ENCODE assay signal across 16 mouse cellular contexts in genomic region chr6:32837939-32838301, GRCm38 (mm10).
DNase-seq lines count a peak whose midpoint lies in the region; ATAC-seq lines count a peak whose summit lies in the region.
"Had no signal": no experiment of that assay in that cellular context is flagged by ENCODE, and none has a peak within 500 bp of the region (broad histone marks: within the 10 kb centered on the region; RNA-seq: fewer than 3 reads in every experiment).

No protein-coding gene starts in this region.

- DNase-seq in hindbrain, embryonic 10.5 days (ENCODE audit: low spot score) = no peak
- DNase-seq in right cerebral cortex, postnatal 4 days = peak; percentile 21
- DNase-seq in right cerebral cortex, adult 18-20 months = no peak
- no peak for DNase-seq in retina, embryonic 14.5 days (ENCODE audit: low spot score)
- no peak for DNase-seq in kidney, adult 11 months
- DNase-seq: adrenal gland, postnatal 25 days; cerebellum, postnatal 14 days; kidney, adult 8-10 months; kidney, postnatal 4 days; liver, embryonic 13.5 days had no signal

- no peak overlapping the region for H3K4me2 ChIP-seq in hindbrain, embryonic 13.5 days
- no peak overlapping the region for H3K4me2 ChIP-seq in hindbrain, embryonic 15.5 days
- H3K4me2 ChIP-seq: heart, embryonic 15.5 days; liver, embryonic 13.5 days had no signal

- H3K9me3 ChIP-seq in hindbrain, embryonic 13.5 days = no peaks in the 10 kb centered on the region
- H3K9me3 ChIP-seq in hindbrain, embryonic 10.5 days = peaks cover 6% of the 10 kb centered on the region
- H3K9me3 ChIP-seq in hindbrain, embryonic 15.5 days = no peaks in the 10 kb centered on the region
- H3K9me3 ChIP-seq: liver, embryonic 13.5 days; megakaryocyte, embryonic 14.5 days had no signal

- H3K9ac ChIP-seq in hindbrain, embryonic 13.5 days = no peak overlapping the region
- no peak overlapping the region for H3K9ac ChIP-seq in hindbrain, embryonic 15.5 days
- H3K9ac ChIP-seq: heart, embryonic 15.5 days; liver, embryonic 13.5 days had no signal

- H3K27me3 ChIP-seq in hindbrain, embryonic 13.5 days = no peaks in the 10 kb centered on the region
- no peaks in the 10 kb centered on the region for H3K27me3 ChIP-seq in hindbrain, embryonic 10.5 days (ENCODE audit: insufficient read depth, poor library complexity, severe bottlenecking)
- H3K27me3 ChIP-seq in hindbrain, embryonic 15.5 days = no peaks in the 10 kb centered on the region
- H3K27me3 ChIP-seq: heart, embryonic 15.5 days; liver, embryonic 13.5 days; megakaryocyte, embryonic 14.5 days had no signal

- H3K4me1 ChIP-seq in hindbrain, embryonic 13.5 days (replicated peaks) = peaks cover 13% of the 10 kb centered on the region
- H3K4me1 ChIP-seq in hindbrain, embryonic 10.5 days (replicated peaks) = peaks cover 7% of the 10 kb centered on the region
- H3K4me1 ChIP-seq in hindbrain, embryonic 15.5 days (replicated peaks) = peaks cover 15% of the 10 kb centered on the region
- H3K4me1 ChIP-seq: embryonic facial prominence, embryonic 10.5 days; liver, embryonic 13.5 days had no signal

- H3K4me3 ChIP-seq in hindbrain, embryonic 13.5 days = no peak overlapping the region
- H3K4me3 ChIP-seq in hindbrain, embryonic 10.5 days = no peak overlapping the region
- no peak overlapping the region for H3K4me3 ChIP-seq in hindbrain, embryonic 15.5 days
- H3K4me3 ChIP-seq: embryonic facial prominence, embryonic 10.5 days; erythroblast, embryonic 14.5 days; heart, embryonic 15.5 days; liver, embryonic 13.5 days; megakaryocyte, embryonic 14.5 days had no signal

- ATAC-seq in hindbrain, embryonic 13.5 days (ENCODE audit: low FRiP score) = no peak
- ATAC-seq in hindbrain, embryonic 15.5 days (ENCODE audit: low FRiP score, low read depth) = no peak

- H3K36me3 ChIP-seq in hindbrain, embryonic 13.5 days = peaks cover 6% of the 10 kb centered on the region; the same call in 1 of the 2 replicates
- peaks cover 13% of the 10 kb centered on the region for H3K36me3 ChIP-seq in hindbrain, embryonic 10.5 days
- no peaks in the 10 kb centered on the region for H3K36me3 ChIP-seq in hindbrain, embryonic 15.5 days

- H3K27ac ChIP-seq in hindbrain, embryonic 13.5 days = peak overlapping the region; percentile 50
- no peak overlapping the region for H3K27ac ChIP-seq in hindbrain, embryonic 10.5 days
- H3K27ac ChIP-seq in hindbrain, embryonic 15.5 days (replicated peaks) = peak overlapping the region; percentile 52
- H3K27ac ChIP-seq: embryonic facial prominence, embryonic 10.5 days; heart, embryonic 15.5 days; liver, embryonic 13.5 days had no signal

- WGBS in hindbrain, embryonic 13.5 days = 57% methylated on average over 2 of the region's 2 CpGs
- 92% methylated on average over 2 of the region's 2 CpGs for WGBS in hindbrain, embryonic 10.5 days
- 56% methylated on average over 2 of the region's 2 CpGs for WGBS in hindbrain, embryonic 15.5 days
